Mouse (Mus musculus) embryo, embryonic 10 days (tissue): Measurements from ENCODE around the gene Lypd4.

ENCODE experiments used
- DNase-seq: peaks from one replicate; pipeline ENCODE4 v3.0.0-alpha.2; 2015; ENCODE audit warnings: low spot score

Lypd4 gene

DNA sequence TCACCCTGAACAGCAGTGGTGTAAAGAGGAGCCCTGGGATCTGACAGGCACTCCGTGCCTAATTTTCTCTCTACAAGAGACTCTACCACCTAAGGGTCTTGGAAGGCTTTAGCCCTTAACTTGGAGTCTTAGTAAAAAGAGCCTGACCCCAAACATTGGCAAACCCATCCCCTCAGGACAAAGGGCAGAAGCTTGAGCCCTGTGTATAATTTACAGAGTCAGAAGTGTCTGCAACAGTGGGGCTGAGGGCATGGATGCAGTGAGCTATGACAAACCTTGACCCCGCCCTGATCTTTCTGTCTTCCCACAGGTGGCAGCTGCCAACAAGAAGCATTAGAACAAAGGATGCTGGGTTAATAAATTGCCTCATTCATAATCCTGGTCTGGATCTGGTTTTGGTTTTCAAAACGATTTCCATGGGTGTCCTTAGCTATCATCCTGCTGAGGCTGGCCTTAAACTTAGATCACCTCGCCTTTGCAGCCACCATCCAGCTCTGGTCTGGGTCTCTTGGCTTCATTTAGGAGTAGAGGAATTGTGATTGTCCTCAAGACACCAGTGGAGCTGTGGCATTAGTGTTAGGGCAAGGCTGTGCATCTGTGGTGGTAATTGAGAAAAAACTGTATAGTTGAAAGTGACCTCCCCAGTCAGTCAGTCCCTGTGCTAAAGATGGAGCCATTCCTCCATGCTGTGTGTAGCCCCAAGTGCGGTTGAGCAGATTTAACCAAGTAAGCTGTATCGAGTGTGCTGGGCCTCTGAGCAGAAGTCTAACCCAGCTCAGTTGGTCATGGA, 19.9 kb upstream of the Lypd4 start:
- no peak for DNase-seq

DNA sequence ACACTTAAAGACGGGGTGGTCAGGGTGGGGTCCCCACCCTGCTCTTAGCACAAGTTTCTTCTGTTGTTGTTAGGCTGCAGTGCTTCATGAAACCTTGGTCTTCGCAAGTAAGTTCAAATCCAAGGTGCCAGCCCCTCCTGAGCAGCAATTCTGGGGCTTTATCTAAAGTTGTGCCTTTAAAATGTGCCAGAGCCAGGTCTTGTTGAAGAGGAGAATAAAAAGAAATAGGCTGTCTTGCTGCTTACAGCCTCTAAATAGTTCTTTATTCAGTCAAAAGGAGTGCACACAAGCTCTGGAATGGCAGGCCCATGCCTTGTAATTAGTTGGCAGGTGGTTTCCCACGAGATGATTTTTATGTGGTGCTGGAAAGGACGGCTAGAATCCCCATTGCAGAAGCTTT, 17.4 kb upstream of the Lypd4 start:
- no peak for DNase-seq

DNA sequence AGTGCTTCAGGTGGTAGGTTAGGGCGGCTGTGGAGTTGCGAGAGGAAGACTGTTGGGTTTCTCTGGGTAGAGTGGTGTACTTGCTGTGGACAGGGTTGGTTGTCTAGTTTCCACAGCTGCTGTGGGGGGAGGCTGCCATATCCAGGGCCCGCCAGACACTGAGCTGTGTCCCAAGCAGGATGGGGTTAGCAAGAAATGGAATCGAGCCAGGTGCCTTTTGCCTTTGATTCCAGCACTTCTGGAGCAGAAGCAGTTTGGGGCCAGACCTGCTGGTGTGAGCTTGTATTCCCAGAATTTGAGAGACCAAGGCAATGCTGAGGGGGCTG, 16.5 kb upstream of the Lypd4 start:
- DNase-seq: no peak

DNA sequence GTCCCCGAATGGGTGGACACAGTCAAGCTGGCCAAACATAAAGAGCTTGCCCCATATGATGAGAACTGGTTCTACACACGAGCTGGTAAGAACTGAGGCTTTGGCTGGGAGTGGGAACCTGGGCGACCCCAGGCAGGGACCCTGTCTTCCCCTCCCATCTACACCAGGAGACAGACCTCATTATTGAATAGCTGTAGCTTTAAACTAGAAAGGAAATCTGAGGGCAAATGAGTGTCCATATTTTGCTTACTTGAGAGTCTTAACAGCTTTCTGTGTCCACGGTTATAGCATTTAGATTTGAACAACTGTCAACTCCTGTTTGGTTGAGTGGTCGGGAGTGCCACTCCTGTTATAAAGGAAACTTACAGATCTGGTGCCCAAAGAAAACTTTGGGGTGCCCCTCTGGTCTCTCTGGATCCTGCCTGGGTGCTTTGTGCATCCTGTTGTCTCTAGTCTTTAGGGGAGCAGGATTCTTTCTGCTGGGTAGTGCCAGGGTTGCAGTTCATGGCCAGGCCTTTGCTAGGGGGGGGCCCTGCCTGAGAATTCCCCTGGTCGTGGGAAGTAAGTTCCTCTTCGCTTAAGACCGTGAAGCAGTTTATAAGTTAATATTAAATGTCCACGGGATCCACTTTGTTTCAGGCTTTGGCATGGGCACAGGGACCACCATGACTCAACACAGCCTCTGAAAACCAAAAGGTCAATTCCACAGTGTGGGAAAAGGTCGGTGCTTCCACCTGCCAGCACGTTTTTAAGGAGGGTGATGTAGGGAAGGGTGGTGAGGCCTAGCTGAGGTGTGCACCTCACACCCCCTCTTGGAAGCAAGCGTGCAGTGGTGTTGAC, 15.9 kb upstream of the Lypd4 start:
- DNase-seq: no peak

DNA sequence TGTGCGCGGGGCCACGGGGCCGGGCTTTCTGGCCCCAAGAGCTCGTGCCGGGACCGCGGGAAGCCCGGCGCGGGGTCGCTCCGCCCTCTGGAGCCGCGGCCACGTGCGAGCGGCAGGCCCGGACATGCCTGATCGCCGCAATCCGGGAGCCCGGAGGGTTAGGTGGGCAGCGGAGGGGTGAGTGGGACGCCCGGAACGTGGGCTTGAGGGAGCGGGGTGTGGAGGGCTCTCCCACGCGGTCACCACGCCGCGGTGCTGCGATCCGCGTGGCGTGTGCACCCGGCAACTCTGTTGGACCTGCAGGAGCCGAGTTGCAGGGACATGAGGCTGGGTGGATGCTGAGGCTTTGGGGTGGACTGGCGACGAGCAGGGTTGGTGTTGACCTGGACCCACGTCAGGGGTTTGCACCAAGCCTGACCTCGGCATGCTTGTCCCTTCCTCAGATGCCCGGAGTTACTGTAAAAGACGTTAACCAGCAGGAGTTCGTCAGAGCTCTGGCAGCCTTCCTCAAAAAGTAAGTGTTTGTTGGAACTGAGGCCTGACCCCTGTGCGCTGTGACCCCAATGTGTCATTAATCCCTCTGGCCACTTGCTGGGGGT, 15.1 kb upstream of the Lypd4 start:
- no peak for DNase-seq

DNA sequence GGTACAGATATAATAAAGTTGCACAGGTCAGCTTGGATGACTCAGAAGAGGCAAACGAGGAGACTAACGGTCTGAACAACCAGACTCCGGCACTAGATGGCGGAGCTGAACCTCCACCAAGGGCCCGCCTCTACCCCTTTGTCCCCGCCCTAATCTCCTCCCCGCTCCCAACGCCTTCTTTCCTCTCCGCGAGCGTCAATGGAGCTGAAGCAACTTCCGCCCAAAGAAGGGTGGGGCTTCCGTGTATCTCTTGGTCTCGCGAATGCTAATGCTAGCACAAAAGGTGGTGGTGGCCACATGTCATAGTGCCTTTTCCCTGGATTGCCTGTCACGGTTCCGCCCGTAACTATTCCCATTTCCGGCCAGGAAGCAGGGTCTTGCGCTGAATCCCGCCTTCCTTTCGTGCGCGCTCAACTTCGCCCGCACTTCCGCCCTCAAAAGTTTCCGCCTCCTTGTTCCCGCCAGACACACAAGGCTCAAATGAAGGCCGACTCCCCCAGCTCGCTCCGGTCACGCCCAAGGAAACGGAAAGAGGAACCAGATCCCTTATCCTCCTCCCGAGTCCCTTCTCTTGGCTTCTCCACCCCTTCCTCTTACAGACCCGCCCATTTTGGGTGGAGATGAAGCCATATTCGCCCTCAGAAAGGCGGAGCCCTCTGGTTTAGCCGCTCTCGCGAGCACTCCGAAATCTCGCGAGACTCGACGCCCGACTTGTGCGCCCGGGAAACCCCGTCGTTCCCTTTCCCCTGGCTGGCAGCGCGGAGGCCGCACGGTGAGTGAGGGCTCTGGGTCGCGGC, 14.4 kb upstream of the Lypd4 start, which contains the start of gene Rps19:
Rps19 (plus strand) TSS at position 476 of the 797 bp plus-strand sequence.
- DNase-seq: peak; percentile 99

DNA sequence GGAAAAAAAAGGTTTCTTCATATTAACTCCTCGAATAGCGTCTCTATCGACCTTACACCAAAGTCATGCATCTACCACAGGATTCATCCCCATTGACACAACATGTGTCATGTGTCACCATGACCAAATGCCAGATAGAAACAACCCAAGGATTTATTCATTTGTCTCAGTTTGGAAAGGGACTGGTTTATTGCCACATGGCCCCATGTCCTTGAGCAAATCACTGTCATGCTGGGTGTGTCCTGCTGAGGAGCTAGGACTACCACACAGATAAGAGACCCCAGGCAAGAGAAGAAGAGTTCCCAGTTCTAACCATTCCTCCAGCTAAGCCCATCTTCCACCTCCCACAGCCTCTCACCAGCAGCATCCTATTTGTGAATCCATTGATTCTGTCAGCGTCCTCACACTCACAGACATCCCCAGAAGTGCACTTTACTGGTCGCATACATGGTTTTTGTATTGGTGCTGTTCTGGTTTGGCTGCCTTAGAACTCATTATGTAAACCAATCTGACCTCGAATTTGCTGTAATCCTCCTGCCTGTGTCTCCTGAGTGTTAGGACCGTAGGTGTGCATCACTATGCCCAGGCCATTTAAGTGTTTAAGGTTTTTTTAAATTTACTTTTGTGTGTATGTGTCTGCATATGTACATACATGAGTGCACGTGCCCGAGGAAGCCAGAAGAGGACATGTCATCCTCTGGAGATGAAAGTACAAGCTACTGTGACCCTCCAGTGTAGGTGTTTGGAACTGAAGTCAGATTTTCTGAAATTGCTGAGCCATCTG, 12.9 kb upstream of the Lypd4 start:
- DNase-seq: no peak

DNA sequence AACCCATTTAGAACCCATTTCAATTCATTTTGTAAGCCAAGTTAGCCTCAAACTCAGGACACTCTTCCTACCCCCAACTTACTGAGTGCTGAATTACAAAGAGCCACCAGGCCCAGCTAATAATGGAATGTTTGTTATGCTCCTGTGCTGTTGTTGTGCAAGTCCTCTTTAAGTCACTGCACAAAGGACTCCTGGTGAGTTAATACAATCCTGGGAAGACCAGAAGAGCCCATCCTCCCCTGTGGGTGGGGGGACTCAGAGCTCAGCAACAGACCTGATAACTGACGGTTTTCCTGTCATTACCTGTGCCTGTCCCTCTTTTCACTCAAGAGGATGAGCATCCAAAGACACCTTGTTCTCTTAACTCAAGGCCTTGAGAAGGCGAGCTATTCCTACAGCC, 9.9 kb upstream of the Lypd4 start:
- no peak for DNase-seq

DNA sequence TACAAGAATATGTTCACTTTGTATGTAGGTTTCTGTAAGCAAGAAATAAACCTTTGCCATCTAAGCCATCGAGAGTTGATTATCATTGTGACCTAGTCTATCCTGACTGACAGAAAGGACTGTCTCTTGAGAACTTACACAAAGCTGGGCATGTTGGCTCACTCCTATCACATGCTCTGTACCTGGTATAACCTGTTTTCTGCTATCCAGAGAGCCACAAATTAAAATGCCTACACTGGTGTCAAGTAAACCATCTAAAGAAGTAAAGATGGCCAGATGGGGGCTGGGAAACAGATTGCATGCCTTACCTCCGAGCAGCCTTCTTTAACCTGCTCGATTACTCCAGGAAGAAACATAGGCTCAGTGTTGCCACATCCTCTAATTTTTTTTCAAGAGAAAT, 7.8 kb upstream of the Lypd4 start:
- no peak for DNase-seq

DNA sequence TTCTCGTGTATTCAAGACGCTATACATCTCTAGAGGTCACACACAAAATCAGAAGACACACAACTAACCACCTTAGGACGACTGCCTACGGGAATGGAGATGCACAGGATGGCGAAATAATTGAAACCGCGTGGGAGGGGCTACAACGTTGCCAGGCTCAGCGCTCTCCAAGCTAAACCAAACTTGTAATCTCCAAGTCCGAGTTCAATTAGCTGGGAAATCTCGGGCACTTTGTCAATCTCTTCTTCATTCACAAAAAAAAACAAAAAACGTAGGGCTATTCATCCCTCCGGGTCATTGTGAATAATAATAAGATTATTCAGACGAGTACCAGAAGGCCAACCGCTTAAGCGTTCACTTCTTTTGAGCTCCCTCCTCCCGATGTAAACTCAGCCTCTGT, 661 bp downstream of the Lypd4 start:
- no peak for DNase-seq

DNA sequence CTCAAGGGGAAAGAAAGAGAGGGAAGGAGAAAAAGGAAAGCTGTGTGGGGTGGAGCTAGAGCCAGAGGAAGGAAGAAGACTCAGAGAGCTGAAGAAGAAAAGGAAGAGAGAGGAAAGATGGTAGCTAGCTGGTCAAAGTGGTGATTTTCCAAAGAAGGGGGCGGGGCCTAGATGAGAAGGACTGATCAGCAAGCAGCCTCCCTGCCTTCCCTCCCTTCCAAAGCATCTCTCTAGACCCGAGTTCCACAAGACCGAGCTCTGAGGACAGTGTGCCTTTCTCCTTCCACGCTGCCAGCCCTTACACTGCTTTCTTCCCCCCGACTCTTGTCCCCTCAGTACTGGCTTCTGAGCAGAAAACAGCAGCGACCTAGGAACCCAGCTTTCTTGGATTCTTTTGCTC, 5.6 kb downstream of the Lypd4 start:
- no peak for DNase-seq

DNA sequence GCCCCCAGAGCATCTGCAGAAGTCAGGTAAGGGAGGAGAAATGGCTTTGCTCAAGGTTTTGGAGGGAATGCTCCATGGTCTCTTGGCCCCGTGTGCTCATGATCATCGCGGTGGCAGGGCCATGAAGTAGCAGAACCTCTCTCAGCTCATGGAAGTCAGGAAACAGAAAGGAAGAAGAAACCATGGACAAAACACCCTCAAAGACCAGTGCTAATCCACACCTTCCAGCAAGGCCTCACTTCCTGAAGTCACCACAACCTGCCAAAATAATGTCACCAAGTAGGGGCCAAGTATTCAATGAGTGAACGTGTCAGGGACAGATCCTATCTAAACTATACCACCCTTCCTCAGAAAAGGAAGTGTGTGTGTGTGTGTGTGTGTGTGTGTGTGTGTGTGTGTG, 6.9 kb downstream of the Lypd4 start:
- no peak for DNase-seq

DNA sequence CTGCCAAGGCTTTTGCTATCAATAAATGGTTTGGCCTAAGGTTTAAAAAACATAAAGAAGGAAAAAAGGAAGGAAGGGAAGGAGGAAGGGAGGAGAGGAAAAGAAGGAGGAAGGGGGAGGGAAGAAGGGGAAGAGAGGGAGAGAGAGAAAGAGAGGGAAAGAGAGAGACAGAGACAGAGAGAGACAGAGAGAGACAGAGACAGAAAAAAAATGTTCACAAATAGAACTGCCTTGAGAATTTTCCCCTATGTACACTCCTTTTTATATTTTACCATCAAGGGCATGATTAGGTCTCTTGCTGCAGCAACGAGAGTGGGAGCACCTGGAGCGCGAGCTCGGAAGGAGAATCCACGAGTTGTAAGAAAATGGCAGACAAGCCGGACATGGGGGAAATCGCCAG, 7.8 kb downstream of the Lypd4 start, which contains the start of gene Gm9844:
Gm9844 (plus strand) TSS at position 301 of the 400 bp plus-strand sequence.
- no peak for DNase-seq

DNA sequence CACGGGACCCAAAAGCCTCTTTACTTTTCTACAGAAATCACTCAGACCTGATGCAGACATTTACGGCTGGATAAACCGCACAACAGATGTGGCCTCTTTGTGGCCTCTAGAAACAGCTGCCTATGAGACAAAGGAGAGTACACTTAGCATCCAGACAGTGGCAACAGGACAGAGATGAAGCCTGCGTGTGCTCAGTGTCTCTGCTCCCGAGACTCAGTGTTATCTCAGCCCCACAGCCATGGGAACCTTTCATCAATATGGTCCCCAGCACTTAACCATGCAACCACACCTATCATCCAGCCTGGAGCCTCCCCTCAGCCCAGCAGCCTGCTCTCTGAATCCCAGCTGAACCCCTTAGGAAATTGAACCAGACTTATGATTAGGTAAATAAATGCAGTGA, 10.5 kb downstream of the Lypd4 start:
- DNase-seq: no peak

DNA sequence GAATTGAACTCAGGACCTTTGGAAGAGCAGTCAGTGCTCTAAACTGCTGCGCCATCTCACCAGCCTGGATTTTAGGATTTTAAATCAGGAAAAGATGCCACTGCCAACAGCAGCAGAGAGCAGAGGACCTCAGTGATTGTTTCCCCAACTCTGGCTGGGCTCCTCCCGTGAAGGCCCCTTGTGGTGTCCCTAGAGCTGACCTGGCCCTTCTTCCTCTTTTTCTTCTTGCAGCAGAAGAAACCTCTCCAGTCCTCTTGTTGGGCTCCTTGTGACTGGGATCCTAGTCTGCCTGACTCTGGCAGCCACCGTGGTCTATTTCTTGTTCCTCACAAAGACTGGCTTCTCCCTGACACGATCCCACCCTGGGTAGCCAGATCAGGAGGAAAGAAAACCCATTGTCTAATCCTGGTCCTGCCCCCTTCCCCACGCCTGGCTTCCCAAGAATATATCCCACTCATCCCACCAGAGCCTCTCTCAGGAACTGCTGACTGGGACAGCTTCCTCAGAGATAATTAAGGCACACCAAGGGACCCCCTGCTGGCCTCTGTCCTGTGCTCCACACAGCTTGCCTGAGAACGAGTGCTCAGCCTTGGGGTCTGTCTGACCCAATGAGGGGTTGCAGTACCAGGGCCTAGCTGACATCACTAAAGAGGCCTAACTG, 13.2 kb downstream of the Lypd4 start:
- no peak for DNase-seq

DNA sequence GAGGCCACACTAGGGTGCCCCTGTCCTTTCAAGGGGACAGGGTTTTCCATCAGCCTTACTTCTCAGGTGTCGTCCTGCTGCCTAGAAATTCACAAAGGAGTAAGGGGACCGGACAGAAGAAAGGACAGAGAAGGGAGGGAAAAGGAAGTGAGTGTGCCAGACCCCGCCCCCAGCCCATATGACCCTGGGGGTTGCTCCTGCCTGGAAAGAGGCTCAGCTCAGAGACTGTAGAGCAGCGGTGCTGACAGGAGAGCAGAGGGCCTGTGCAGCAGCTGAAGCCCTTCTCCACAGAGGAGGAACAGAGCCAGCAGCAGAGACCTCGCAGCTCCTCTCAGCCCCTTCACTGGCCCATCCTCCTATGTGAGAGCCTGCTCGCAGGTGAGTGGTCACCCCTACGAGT, 16.0 kb downstream of the Lypd4 start:
- DNase-seq: no peak

DNA sequence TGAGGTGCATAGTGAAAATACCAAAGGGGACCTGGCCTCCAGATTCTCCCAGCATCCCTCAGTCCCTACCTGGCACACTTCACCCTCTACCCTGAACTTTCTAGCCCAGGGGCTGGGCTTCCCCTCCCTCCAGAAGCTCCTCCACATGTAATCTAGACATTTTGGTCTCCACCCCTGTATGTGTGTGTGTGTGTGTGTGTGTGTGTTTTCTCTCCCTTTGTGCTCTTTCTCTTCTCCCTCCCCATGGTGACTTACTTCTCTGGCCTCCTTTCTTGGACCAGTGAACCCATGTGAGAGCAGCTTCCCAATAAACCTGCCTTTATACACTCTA, 16.5 kb downstream of the Lypd4 start:
- no peak for DNase-seq

DNA sequence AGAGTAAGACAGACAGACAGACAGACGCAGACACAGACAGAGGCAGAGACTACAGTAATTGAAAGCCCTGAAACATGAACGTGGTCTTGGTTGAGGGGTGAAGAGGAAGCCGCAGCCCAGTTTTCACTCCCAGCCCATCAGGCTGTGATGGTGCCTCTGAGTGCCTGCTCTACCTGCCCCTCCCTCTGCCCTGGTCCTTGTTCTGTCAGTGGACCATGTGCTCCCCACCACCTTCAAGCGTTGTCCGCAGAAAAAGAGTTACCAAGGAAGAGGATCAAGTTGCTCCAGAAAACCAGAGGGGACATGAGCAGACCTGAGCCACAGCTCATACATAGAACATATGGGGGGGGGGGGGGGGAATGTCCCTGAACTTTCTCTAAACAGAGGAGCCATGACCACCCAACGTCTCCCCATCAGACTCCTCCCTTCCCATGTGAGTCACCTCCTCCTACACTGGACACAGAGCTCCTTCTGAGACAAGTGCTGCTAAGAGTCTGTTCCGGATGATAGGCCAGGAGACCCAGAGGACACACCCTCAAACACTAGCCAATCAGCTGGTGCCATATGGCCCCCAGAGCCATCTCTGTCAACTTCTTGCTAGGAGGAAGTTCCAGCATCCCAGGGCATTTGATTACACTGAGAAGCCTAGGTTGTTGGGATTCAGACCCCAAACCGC, 17.0 kb downstream of the Lypd4 start:
- peak; percentile 44 for DNase-seq

DNA sequence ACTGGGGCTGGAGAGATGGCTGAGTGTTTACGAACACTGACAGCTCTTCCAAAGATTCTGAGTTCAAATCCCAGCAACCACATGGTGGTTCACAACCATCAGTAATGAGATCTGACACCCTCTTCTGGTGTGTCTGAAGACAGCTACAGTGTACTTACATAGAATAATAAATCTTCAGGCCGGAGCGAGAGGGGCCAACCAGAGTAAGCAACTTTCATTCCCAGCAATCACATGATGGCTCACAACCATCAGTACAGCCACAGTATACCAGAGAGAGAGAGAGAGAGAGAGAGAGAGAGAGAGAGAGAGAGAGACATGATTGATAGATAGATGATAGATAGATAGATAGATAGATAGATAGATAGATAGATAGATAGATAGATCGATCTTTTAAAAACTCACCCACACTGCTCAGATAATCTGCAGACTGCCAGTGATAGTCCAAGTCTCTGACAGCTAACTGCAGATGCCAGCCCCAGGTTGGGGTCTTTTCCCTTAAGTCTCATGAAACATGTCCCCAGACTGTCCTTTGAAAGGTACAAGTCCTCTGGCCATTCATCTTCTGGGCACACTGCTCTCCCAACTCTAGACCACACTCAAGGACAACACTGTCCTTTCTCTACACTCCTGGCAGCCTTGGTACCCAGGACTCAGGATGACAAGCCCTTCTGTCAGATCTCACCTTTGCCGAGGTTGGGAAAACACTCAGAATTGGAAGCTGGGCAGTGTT, 18.0 kb downstream of the Lypd4 start:
- no peak for DNase-seq

DNA sequence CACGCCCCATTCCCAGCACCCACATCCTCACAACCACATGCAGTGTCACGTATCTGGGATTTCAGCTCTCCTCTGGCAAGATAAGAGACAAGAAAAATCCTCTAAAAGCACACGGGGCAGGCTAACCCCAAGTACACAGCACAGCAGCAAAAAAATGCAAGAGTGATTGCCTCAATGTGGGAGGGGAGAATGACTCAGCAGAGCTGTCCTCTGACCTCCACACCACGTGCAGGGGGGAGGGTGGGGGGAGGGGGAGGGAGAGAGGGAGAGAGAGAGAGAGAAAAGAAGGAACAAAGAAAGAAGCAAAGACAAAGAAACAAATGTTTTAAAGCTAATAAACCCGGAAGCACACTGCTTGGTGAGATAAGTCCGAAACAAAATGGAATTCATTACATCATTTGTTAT, 18.8 kb downstream of the Lypd4 start:
- peak; percentile 72 for DNase-seq
